Mouse (Mus musculus) lung, postnatal 36 days (tissue): ENCODE data around the gene Pdcd2l.
A peak's percentile ranks its signal among the peaks of the same experiment; 100 is the strongest.
"Not testable (repeated sequence)": the region's sequence is repeated elsewhere in the genome, so short reads cannot be mapped to it uniquely, and the experiment has no call there.

Source experiments
- DNase-seq: peaks from one replicate; pipeline ENCODE4 v3.0.0; 2022; ENCODE audit warnings: mixed read lengths

Pdcd2l gene

DNA sequence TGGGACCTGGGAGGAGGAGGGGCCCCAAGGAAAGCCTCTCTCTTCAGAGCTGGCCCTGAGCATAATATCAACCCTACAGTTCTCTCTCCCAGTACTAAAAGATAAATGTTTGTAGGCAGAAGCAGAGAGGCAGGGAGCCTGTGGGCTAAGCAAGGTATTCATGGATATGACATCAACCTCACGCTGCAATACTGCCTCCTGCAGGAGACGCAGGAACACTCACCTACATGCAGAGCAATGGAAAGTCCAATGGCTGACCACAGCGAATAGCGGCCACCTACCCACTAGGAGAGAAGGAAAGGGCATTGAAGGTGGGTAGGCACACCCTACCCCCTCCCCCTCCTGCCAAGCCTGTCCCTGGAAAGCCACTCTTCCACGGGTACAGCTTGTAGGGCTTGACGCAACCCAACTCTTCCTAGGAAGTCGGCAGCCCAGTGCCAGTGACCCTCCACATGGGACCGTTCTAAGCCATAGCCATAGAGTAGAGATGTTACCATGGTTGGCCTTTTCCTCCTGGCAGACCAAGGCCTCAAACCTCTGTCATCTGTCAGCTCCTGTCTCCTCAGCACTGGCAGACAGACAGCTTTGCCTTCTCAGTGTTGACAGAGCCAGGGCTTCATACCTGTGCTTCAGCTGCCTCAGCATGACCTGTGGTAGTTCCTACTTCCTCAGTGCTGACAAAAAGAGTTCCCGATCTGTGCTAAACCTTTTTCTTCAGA lies 11.7 kb upstream of the Pdcd2l start:
- no peak for DNase-seq

- DNase-seq, result no peak
Measured at GRCm38 (mm10) chr7:34206331-34206730, 9.9 kb upstream of the Pdcd2l start.

- not testable (repeated sequence) for DNase-seq
Measured at GRCm38 (mm10) chr7:34202147-34202546, 5.7 kb upstream of the Pdcd2l start.

- DNase-seq, result no peak
Measured at GRCm38 (mm10) chr7:34200829-34201228, 4.4 kb upstream of the Pdcd2l start.

- DNase-seq, result peak; percentile 72
Measured at GRCm38 (mm10) chr7:34198346-34198745, 1.9 kb upstream of the Pdcd2l start.

DNA sequence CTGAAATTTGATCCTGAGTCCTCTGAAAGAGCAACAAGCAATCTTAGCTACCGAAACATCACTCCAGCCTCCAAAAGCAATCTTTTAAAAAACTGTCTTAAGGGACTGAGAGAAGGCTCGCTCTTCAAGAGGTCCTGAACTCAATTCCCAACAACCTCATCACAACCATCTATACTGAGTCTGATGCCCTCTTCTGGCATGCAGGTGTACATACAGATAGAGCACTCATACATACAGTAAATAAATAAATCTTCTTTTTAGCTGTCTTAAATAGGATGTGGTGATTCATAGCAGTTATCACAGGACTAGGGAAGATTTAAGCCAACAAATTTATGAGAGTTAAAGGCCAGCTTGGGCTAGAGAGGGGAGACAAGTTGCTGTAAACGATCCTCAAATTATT lies 829 bp downstream of the Pdcd2l start:
- DNase-seq, result no peak

- DNase-seq, result peak; percentile 37
Measured at GRCm38 (mm10) chr7:34192825-34193224, 3.6 kb downstream of the Pdcd2l start.

- peak; percentile 49 for DNase-seq
Measured at GRCm38 (mm10) chr7:34189376-34189989, 7.0 kb downstream of the Pdcd2l start.

GRCm38 (mm10) chr7:34183794-34184193 lies 12.7 kb downstream of the Pdcd2l start:
- DNase-seq, result no peak

- DNase-seq, result no peak
Measured at GRCm38 (mm10) chr7:34183356-34183755, 13.1 kb downstream of the Pdcd2l start.

DNA sequence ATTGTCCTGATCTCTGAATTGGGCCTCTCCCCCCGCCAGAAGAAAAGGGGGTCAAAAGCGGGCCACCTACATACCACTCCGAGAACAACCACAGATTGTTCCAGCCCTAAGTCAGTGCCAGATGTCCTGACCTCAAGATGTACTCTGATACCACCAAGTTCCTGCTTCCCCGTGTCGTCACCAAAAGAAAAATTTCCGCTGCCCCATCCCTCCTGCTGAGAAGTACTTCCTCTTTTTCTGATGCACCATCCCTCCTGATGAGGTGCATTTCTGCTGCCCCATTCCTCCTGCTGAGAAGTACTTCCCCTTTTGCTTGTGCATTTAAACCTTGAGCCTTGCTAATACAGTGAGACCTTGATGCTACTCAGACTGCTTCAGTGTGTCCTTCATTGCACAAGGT lies 20.2 kb downstream of the Pdcd2l start:
- DNase-seq, result not testable (repeated sequence)

DNA sequence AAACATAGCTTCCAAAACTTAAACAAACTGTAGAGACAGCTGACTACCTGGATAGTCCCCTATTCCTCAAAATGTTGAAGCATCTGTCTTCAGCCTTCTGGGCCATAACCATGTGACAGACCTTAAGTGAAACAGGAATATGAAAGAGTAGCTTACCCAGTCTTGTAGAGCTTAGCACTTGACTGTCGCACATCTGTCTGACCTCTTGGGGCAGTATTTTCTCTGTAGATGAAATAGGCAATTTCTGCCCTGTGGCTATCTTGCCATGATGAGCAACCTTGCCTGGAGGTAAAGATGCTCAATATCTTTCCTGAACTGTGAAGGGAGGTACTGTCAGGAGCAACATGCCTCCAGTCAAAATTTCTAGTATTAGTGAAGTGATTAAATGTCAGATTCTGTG lies 24.2 kb downstream of the Pdcd2l start:
- no peak for DNase-seq

DNA sequence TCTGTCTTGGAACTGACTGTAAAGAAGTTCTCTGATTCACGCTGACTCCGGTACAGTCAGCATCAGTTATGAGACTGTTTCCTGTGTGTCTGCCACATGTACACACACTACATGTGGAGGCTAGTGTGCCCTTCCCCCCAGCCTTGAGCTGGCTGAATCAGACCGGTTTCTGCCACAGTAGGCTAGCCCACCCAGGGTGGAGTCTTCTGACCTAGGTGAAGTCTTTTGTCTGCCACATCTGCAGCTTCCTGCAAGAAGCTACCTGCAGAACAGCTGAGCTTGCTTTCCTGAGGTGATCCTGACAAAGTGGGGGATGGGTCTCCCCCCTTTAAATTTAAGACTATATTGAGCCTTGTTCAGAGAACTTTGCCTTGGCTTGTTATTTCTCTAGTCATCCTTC lies 27.0 kb downstream of the Pdcd2l start, which contains the start of gene Uba2:
Gene Uba2 (minus strand): TSS at position 146 of the 400 bp plus-strand sequence.
- DNase-seq, result no peak

DNA sequence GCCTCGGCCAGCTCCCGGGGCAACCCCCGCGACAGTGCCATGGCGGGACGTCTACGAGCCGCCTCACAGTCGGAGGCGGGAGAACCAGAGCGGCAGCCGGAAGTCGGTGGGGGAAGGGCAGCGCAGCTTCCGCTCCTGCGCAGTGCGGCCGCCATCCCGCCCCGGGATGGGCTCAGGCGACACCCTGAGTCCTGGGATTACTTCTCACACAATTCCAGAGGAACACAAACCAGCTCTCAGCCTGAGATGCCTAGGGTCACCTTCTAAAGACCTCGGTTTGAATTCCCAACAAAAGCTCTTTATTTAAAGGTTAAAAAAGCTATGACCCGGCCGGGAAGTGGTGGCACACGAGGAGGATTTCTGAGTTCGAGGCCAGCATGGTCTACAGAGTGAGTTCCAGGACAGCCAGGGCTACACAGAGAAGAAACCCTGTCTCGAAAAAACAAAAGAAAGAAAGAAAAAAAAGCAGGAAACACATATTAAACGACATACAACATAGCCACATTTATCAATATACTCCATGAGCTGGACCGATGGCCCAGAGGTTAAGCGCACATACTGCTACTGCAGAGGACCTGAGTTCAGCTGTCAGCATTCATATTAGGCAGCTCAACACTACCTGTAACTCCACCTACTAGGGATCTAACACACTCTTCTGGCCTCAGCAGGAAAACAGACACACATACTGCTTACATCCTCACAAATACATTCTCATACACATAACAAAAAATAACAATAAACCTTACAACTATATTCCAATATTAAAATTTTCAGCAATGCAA lies 27.8 kb downstream of the Pdcd2l start:
- peak; percentile 92 for DNase-seq

DNA sequence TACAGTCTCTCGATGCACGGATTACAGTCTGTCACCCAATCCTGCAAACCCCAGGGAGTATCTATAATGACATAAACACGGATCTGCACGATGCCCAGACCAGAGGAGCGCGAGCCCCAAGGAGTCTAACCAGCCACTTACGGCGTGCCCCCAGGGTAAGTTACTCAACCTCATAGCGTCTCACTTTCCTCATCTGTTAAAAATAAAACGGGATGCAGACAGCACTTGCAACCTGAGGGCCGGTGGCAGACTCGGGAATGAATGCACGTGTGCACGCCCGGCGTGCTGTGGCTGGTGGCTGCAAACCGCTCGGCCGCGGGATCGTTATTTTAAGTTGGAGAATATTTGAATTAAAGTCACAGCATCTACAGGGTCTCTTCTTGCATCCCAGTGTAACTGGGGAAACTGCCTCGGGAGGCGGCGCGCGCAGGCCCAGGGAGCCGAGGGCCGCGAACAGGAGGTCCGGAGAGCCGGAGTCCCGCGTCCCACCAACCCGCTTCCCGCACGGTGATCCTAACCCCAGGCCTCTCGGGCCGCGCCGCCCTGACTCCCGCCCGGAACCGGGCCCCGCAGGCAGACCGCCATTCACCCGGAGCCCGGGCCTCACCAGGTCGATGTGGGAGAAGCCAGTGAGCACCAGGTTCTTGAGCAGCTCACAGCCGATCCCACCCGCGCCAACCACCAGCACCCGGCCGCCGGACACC lies 28.5 kb downstream of the Pdcd2l start:
- DNase-seq, result peak; percentile 11

GRCm38 (mm10) chr7:34166850-34167249 lies 29.6 kb downstream of the Pdcd2l start:
- DNase-seq, result peak; percentile 55

DNA sequence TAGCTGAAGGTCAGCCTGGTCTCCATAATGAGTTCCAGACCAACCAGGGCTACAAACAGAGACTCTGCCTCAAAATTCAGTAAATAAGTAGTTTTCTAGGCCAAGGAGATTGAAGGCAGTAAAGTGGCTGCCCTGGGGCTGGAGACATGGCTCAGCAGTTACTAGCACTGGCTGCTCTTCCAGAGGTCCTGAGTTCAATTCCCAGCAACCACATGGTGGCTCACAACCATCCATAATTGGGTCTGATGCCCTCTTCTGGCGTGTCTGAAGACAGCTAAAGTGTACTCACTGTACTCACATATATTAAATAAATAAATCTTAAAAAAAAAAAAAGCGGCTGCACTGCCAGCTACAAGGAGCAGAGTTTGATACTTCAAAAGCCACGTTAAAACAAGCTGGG lies 30.5 kb downstream of the Pdcd2l start:
- DNase-seq, result no peak

DNA sequence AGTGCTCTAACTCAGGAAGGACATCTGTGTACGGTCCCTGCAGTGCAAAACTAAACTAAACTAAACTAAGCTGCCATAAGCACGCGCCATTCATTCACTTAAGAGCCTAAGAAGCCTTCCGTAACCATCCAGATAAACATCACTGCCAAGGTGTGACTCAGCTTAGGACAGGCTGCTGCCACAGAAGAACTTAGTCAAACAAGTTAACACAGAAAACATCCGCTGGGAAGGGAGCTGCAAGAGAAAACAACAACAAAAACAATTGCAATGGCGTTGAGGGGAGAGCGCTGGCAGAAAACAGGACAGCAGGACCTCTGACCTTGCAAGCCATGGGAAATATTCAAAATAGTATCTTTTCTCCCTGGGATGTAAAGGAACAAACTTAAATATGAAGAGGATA lies 31.8 kb downstream of the Pdcd2l start:
- no peak for DNase-seq

- DNase-seq, result no peak
Measured at GRCm38 (mm10) chr7:34159167-34159566, 37.3 kb downstream of the Pdcd2l start.

DNA sequence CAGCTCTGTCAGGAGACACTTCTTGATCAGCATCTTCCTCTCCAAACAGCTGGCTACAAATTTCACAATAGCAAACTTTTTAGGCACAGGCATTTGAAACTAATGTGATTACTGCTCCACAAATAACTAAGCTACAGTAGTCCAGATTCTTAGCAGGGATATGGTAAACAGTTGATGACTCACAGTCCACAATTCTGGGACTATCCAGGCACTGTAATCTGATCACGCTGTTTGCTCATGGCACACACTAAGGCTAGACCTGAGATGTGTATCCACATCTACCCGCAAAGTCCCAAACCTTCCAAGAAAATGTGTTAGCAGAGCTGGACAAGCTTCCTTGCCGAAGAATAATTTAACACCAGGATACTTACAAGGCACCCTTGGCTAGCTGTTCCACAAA lies 38.5 kb downstream of the Pdcd2l start:
- no peak for DNase-seq

DNA sequence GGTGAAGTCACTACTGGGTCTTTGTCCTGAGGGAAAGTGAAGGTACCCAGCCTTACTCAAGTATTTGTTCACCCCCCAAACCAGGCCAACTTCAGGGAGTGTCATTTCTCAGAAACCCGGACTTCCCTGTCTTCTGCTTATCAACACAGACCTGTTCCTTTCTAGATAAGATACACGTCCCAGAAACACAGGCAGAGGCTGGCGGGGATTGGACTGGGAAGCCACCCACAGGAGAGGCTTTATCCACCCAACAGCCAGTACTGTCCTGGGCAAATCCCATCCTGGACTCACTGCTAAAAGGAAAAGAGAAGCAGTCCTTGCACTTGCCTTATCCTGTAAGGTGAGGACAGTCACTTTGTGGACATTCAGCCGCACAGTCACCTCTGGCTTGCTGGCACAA lies 49.3 kb downstream of the Pdcd2l start:
- no peak for DNase-seq

- DNase-seq, result no peak
Measured at GRCm38 (mm10) chr7:34141123-34141522, 55.3 kb downstream of the Pdcd2l start.

DNA sequence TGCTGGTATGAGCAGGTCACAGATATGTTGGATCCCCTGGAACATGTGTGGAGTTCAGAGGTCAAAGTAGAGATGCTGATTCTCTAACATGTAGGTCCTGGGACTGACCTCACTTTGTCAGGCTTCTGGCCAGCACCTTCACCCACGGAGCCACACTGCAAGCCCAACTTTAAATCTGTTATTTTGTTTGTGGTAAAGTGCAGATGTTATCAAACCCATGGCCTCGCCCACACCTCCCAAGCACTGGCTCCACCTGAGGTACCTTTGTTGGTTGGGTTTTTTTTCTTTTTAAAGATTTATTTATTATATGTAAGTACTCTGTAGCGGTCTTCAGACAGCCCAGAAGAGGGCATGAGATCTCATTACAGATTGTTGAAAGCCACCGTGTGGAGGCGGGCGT lies 57.0 kb downstream of the Pdcd2l start:
- DNase-seq, result no peak
